Mouse (Mus musculus): Measurements from ENCODE around the gene Scd1. TPM values are rescaled to one million over a fixed set of nuclear protein-coding genes. Genes with fewer than 3 reads are reported as not detected.
"Not testable (repeated sequence)": the region's sequence is repeated elsewhere in the genome, so short reads cannot be mapped to it uniquely, and the experiment has no call there.

Scd1 gene
- total RNA-seq, 2 experiments from 2014 or later: 2,304 to 4,221 TPM

DNA sequence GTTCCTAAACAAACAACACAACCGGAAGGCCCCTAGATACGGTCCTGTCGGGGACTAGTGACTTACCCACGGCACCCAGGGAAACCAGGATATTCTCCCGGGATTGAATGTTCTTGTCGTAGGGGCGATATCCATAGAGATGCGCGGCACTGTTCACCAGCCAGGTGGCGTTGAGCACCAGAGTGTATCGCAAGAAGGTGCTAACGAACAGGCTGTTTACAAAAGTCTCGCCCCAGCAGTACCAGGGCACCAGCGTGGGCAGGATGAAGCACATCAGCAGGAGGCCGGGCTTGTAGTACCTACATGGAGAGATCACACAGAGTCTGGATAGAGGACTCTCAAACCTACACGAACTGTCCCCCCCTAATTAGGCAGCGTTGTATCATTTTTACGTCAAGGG lies 7.6 kb downstream of the Scd1 start:
- DNase-seq: no peak

DNA sequence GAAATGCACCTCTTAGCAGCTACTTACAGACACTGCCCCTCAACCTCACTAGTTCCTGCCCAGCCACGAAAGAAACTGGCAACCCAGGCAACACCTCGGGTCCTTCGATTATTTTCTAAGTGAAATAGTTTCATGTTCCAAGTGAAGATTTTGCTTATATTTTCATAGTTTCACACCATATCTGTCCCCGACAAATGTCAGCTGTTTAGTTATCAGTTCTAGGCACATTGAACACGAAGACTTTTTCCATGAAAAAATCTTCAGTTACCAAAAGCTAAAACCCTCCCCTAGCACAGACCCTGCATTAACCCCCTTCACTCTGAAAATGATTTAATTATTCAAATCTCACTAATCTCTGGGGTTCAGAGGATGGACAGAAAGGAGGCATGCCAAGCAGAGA lies 10.9 kb downstream of the Scd1 start:
- DNase-seq: no peak

DNA sequence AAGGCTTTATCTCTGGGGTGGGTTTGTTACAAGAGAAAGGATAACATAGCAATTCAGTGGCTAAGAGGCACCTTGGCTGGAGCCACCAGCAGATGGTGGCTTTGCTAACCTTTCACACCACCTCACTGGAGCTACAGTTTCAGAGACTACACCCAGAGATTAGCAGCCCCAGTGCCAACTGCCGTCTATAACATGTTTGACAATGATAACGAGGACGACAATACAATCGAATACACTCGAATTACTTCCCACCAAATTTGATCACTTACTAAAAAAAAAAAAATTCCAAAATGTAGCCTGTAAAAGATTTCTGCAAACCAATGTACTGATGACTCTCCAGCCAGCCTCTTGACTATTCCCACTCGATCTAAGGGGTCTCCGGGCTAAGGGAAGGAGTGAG lies 12.7 kb downstream of the Scd1 start:
- DNase-seq: no peak

DNA sequence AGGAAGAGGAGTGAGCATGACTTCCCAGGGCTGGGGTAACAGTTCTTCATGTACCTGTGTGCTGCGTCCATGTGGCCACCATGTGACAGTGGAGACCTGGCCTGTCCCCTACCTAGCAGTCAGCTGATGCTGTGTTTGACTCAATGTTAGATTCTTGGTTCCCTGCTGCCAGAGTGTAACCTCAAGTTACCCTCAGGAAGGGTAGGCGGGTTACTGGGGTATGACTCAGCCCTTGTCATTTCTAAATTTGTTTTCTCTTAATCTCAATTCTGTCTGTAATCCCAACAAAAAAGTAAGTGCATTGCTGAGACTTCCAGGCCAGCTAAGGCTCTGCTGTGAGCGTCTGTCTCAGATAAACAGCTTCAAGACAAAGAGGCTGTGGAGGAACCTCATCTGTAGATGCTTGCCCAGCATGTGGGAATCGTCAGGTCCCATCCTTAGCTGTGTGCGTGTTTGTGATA lies 13.7 kb downstream of the Scd1 start:
- no peak for DNase-seq

DNA sequence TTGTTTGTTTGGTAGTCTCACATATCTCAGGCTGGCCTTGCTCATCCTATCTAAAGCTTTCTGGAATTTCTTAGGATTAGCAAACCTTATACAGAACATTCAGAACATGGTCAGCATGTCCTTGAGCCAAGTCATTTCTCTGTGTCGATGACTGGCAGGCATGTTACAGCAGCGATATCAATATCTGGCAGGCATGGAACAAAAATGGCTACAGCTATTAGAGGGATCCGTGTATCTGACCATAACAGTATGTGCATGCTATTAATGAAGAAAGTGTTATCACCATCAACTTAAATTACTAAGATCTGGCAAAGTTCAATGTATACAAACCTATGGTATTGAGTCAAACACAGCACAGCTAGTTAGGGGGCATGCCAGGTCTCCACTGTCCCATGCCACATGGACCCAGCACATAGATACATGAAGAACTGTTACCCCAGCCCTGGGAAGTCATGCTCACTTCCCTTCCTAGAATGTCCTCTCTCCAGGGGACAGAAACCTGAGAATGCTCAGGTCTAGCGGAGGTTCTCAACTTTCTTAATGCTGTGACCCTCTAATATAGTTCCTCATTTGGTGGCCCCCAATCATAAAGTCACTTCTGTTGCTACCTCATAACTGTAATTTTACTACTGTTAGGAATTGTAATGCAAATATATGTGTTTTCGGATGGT lies 15.2 kb downstream of the Scd1 start:
- no peak for DNase-seq

DNA sequence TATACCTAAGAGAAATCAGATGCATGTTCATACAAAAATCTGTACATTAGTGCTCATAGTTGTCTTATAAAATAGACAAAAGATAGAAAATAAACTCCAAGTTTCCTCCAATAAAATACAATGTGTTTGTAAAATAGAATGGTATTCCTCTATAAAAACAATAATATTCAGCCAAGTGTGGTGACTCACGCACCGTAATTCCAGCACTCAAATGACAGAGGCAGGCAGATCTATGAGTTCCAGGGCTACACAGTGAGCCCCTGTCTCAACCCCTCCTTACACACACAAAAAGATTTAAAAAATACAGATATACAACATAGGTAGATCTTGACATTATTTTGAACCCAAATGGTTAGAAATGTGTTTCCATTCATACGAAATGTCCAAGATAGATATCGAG lies 15.8 kb downstream of the Scd1 start:
- DNase-seq: no peak

DNA sequence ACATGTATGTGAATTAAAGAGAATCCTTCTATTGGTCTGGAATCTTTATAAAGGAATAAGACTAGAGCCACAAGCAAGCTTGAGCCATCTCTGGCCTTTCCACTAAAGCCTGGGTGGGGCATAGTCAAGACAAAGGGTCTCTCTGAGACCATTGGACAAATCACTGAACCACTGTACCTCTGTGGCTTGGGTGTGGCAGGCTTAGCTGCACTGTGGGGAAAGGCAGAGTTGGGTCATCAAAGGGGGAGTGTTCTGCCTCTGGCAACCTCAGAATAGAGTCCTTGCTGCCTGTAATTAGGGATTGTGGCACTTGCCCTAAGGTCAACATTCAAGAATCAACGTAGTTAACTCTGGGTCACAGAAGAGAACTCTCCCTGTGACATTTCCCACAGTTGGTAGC lies 18.2 kb downstream of the Scd1 start:
- peak; percentile 31 to 43 for DNase-seq

DNA sequence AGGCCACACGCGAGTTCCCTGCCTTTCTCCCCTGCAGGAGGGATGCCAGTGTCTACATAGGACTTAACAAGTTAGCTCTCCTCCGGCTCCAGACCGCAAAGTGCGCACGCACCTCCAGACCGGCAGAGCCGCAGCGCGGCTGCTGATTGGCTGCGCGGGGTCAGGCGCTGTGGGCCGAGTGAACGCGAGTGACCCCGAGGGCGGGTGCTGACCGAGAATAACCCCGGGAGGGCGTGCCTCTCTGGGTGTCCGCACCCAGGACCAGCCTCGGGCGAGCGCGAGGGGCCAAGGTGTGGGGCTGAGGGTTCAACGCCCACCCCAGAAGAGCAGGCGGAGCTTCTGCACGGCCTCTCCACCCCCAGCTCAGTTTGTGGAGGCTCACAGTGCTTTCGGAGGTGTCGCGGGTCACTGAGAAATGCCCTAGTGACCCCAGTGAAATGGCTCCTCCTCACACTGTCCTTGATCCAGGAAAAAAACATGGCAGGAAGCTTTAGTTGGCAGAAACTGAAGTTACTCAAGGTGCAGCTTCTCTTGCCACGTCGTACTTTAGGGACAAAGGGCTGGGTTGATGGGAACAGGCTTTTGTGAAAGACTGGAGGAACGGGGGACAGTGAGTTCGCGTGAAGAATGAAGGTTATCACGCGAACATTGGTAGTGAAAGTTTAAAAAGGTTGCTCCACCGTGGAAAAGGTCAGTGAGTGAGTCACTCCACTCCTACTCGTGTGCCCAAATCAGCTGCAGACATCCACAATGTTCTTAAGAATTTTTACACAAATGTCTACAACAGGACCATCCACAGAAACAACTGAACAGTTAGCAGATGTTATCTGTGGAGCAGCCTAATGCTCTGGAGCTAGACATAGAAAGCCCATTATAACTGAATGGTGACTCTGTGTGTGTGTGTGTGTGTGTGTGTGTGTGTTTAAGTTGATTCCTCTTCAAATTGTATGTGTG lies 18.9 kb downstream of the Scd1 start:
- DNase-seq: peak; percentile 97 to 98

DNA sequence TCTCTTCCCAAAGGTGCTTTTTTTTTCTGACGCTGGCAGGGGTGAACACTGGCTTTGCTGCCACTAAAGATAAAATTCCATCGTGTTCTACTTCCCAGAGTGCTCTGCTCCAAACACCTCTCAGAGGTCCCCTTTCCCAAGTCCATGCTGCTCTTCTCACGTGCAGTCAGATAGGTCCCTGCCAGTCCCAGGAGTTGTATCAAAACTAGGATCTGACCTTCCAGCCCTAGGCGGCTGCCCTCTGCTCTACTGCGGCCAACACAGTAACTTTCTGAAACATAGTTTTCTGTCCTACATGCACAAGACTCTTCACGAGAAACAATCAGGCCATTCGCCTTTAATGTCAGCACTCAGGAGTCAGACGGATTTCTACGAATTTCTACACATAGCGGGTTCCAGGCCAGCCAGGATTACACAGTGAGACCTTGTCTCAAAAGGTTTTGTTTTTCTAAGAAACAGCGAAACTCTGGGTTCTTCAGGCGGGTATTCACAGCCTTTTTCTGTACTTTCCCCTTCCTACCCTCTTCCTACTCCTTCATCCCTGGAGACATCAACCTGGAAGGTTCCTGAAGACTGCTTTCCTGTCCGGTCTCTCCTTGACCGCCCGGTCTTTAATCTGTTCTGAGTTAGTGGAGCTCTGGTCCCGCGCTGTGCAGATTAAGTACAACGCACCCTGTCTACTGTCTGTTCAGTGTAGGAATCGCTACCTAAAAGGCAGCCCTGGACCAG lies 19.8 kb downstream of the Scd1 start:
- DNase-seq: peak in 1 of 2 experiments; percentile 17

DNA sequence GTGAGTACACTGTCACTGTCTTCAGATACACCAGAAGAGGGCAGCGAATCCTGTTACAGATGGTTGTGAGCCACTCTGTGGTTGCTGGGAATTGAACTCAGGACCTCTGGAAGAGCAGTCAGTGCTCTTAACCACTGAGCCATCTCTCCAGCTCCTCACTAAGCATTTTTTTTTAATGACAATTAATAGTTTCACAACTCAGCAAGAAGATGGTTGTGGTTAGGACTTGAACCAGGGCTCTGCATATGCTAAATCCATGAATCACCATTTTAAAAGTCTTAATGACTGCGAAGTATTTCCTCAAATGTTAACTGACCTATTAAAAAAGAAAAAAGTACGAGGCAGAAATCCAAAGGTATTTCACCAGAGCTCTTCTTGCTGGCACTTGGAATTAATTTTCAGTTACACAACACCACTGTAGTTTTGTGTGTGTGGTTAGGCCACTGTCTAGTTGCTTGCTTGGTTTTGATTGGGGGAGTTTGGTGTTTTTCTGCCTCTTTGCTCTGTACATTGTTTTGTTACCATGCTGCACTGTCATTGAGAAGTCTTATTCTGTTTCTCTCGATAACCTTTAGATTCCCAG lies 20.5 kb downstream of the Scd1 start:
- DNase-seq: no peak

DNA sequence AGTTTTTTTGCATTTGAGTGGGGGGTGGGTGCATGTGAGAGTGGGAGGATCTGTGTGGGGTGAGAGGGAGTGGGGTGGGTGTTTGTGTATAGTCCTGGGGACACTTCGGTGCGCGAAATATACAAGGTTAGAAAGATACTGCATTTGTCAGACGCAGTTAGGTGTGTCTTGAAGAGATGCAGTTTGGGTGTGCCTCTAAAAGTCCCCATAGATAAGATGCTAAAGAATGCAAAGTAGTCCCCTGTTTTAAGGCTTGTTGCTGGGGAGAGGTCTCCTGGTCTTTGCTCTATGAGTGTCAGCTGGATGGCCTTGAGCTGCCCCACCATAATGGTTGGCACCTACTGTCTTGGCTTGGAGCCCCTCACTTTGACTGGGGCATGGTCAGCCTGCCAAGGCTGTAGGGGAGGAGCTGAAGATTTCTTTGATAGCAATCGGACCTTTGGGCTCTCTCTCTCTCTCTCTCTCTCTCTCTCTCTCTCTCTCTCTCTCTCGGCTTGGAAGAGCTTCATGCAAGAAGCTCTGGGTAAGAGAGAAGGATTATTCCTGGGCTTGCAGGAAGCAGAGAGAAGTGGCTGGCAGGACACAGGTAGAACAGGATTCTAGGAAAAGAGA lies 21.7 kb downstream of the Scd1 start:
- DNase-seq: no peak

DNA sequence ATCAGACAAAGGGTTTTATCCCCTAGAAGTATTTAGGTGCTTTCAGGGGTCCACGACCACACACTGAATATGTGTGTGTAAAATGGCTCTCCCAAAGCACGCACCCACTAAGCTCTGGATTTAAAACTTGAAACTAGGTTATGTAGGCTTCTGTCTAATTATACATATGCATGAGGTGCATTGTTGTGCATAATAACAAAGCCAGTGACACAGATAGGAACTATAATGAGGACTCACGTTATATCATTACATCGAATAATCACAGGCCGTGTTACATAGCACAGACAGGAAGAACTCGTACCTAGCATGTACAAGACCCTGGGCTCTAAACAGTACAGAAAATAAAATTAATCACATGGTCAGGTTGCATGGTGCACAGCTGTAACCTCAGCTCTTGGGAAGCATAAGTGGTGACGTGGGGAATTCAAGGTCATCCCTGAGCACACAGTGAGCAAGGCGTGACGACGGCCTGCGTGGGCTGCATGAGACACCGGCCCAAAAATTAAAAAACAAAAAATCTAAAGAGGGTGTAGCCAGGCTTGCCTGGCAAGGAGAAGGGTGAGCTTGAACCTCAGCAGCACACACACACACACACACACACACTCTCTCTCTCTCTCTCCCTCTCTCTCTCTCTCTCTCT lies 24.9 kb downstream of the Scd1 start:
- peak; percentile 34 to 47 for DNase-seq

DNA sequence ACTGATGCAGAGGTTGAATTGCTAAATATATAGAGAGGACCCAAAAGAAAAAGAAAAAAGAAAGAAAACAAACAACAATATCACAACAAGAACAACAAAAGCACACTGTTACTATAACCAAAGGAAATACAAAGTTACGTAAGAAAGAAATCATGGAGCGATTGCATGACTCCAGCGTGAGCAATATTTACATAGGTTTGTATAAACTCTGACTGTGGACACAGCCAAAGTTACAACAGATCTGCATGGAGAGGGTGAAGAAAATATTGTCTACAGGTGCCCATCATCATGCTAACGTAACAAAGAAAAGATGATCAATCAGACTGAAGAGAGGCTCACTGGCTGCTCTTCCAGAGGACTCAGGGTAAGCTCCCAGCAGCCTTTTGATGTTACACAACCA lies 27.6 kb downstream of the Scd1 start:
- DNase-seq: no peak

DNA sequence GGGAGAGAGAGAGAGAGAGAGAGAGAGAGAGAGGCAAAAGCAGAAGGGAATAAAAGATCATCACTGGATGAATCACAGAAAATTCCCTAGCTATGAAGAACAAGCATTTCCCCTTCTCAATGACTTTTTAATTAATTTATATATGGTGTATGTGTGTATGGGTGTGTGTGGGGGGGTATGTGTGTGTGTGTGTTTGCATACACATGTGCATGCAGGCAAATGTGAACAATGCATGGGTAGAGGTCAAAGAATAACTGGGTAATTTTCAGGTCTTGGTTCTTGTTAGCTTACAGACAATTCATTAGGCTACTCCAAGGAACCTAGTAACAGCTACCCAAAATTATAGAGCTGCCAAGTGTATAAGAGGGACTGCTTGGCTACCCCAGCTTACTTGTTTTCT lies 28.6 kb downstream of the Scd1 start:
- DNase-seq: no peak

DNA sequence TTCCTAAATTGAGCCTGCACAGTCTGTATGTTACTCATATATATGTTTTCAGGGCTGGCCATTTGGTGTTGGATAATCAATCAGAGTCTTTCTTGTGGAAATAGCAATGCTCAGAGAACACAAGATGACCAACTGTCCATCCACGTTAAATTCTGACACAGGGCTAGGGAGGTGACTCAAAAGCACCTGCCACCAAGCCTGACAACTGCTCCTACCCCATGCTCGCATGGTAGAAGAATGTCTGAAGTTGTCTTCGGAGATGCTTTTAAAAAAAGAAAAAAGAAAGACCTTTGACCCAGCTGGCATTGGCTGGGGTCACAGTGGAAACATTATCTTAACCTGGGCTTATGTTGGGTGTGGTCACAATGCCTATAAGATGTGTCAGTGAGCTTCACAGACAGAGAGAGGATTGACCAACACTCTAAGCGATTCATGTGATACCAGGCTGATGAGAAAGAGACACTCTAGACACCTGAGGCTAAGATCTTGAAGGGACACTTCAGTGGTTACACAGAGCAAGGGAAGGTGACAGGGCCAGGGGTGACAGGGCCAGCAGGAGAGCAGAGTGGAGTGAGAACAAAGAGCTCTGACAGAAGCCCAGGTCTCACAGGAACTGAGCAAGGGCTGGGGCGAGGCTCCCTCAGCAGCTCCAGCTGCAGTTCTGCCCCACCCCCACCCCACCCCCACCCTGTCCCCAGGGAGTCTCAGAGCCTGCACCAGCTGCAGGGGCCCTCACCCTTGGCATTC lies 29.9 kb downstream of the Scd1 start:
- no peak for DNase-seq

DNA sequence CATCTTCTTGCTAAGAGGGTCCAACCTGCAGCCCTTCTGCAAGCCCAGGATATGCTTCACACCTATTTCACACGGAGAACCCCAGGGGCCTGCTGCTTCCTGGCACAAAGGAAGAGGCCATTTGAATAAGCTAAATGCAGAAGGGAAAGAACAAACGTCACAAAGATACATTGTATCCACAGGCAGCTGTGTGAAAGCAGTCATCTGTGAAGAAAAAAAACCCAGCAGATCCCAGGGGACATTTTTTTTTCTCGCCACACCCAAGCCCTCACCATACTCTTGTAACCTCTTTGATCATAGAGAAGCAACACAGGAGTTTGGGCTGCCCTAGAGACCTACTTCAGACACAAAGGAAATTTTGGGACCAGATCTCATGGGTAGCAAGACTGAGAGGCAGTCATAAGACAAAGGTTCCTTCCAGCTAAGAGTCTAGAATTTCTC lies 31.1 kb downstream of the Scd1 start:
- DNase-seq: no peak

DNA sequence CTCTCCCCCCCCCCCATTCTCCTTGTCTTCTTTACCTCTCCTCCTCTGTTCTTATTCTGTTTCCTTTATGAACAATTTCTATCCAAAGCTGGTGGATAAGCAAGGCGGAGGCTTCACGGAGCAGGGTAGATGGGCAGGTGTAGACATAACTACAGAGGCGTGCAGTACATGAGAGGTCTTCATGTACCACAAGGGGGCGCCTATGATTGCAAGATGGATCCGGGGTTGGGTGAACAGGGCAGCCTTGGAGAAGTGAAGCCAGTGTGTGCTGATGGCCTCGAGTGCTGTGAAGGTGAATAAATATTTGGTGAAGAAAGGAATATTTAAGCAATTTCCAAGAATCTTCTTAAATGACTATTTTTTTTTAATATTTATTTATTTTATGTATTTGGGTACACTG lies 34.7 kb downstream of the Scd1 start:
- DNase-seq: peak; percentile 82 to 91

DNA sequence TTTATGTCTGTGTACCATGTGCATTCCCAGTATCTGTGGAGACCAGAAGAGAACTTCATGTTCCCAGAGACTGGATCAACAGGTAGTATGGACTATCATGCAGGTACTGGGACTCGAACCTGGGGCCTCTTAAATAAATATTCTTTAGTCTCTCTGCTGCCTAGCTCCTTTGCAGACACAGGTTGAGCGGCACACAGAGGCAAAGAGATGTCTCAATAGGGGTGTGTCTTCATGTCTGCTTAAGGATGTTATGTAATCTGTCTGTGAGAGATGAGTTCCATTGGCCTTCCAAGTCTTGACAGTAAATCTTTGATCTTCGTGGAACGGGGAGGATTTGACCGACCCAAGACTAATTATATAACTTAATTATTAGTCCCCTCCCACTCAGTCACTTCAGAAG lies 37.4 kb downstream of the Scd1 start:
- no peak for DNase-seq

DNA sequence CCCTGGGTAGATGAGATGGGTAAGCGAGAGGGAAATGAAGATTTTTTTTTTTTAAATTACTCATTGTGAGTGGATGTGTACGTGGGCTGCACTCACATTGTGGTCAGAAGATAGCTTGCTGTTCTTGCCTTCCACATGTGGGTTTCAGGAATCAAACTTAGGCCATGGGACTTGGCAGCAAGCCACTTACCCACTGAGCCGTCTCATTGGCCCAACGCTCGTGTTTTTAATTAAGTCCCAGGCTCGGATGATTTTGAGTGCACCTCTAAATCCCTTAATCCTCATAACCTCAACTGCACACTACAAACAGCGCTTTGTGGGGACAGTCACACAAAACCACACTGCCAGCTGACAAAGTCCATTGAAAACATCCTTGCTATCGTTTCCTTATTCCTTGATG lies 38.3 kb downstream of the Scd1 start:
- no peak for DNase-seq

DNA sequence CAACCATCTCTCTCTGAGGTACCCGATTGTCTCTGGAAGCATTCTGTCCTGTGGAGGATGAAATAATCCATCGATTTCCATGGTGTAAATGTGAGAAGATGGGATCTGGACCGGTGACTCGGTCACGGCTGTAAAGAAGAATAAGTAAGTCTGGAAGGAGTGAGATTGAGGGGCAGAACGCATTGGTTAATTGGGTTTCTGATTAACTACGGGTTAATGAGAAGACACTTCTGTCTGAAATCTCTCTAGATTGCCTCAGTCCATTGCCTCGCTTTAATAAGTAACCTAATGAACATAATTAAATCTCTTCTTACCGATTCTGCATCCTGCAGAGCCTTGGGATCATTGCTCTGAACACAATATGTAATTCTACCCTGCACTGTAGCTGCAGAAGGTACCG lies 40.6 kb downstream of the Scd1 start:
- not testable (repeated sequence) for DNase-seq

DNA sequence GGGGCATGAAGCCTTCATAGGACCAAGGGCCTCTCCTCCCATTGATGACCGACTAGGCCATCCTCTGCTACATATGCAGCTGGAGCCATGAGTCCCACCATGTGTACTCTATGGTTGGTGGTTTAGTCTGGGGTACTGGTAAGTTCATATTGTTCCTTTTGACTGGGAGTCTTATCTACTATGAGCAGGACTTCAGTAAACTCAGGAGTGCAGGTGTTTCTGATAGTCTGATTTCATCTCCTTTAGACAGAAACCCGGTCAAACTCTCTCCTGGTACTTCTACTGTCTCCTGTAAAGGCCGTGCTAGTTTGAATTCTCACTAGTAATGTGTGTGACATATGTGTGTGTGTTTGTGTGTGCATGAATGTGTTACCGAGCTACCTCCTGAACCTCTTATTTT lies 41.9 kb downstream of the Scd1 start:
- no peak for DNase-seq
